Mouse (Mus musculus) kidney, postnatal 0 days (tissue): ENCODE measurements around the gene Sgsm2. TPM values are rescaled to one million over a fixed set of nuclear protein-coding genes. Genes with fewer than 3 reads are reported as not detected.

Experiments
- ATAC-seq: fragments of 200-750 bp; cut with Nextera tagmentation; replicated peaks from 2 replicates; pipeline ENCODE4 v1.8.0; 2017; ENCODE audit warnings: low read depth, moderate number of reproducible peaks, moderate TSS enrichment, moderate library complexity; ENCODE audit not compliant: low FRiP score
- DNase-seq: peaks from one replicate; pipeline ENCODE4 v3.0.0-alpha.2; 2016; ENCODE audit warnings: low spot score
- H3K27ac ChIP-seq: fragments of 300-500 bp; sonication (generic); 2 replicates; pipeline ENCODE4 v1.5.1; 2014; ENCODE audit warnings: mild to moderate bottlenecking
- H3K27me3 ChIP-seq: fragments of 300-500 bp; sonication (generic); 2 replicates; pipeline ENCODE4 v1.6.1; 2014; ENCODE audit warnings: low read length, mixed read lengths; ENCODE audit not compliant: insufficient read depth
- H3K36me3 ChIP-seq: fragments of 300-500 bp; sonication (generic); 2 replicates; pipeline ENCODE4 v1.6.1; 2014; ENCODE audit warnings: low read length, mixed read lengths; ENCODE audit not compliant: insufficient read depth
- H3K4me1 ChIP-seq: fragments of 300-500 bp; sonication (generic); replicated peaks from 2 replicates; pipeline ENCODE4 v1.6.1; 2014; ENCODE audit warnings: antibody characterized with exemption, low read length, mixed read lengths; ENCODE audit not compliant: insufficient read depth
- H3K4me2 ChIP-seq: fragments of 300-500 bp; sonication (generic); 2 replicates; pipeline ENCODE4 v1.6.1; 2014; ENCODE audit warnings: mild to moderate bottlenecking, low read length, moderate library complexity, mixed read lengths
- H3K4me3 ChIP-seq: fragments of 300-500 bp; sonication (generic); replicated peaks from 2 replicates; pipeline ENCODE4 v1.5.1; 2014; ENCODE audit warnings: low read depth, low read length
- H3K9ac ChIP-seq: fragments of 300-500 bp; sonication (generic); 2 replicates; pipeline ENCODE4 v1.6.1; 2014; ENCODE audit warnings: low read depth, low read length
- H3K9me3 ChIP-seq: fragments of 300-500 bp; sonication (generic); replicated peaks from 2 replicates; pipeline ENCODE4 v1.6.1; 2016; ENCODE audit warnings: low read length, inconsistent platforms, mixed read lengths
- CTCF ChIP-seq: IDR thresholded peaks from 2 replicates; pipeline ENCODE4 v1.5.1; 2016; ENCODE audit warnings: antibody characterized with exemption, low read depth, mild to moderate bottlenecking, moderate library complexity
- WGBS: fragments of 180-500 bp; shearing (Covaris S2); extraction: QIAGEN DNeasy Blood & Tissue Kit; methylation state at CpG from one replicate; pipeline ENCODE4 v1.1.7; 2014; 5-methylcytosine and 5-hydroxymethylcytosine counted together
- polyA plus RNA-seq: library from polyadenylated mRNA; unstranded; fragments of >200 nt; fragmentation: Nextera tagmentation; extraction: Ambion mirVana; gene quantifications from 2 replicates; pipeline ENCODE4 v1.2.1, GENCODE M21; 2015

The Sgsm2 gene
- 4.9 TPM in 2 replicates for polyA plus RNA-seq

DNA sequence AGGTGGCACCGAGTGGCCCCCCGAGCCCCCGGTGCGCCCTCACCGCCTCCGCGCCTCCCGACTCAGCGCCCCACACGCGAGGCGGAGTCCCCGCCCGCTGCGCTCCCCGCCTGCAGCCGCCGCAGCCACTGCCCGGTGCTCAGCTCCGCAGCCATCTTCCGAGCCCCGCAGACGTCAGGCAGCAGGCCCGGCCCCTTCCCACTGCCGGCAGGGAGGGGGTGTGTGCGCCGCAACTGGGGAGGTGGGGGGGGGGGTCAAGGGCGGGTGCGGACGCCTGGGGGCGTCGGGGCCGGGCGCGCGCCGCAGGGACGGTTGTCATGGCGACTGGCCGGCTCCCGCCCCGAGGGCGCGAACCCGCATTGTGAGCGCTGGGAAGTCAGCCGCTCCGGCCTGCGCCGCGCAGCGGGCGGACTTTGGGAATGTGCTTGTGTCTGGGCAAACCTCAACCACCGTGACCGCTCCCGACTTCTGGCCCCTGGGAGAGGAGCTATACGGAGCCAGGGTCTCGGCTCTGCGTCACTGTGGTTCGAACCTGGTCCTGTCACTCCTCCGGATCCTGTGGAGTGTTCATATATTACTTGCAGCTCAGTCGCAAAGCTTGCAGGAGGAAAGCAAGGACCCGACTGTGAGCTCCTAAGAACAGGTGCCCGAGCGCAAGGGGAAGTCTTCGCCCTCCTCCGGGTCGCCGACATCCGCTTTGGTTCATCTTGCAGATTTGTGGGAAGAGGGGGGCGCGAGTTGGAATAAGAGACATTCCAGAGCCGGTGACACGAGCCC, at the start of gene Sgsm2:
Sgsm2 (minus strand) TSS at position 160 of the 777 bp plus-strand sequence.
- H3K27ac ChIP-seq = peak within 1 kb of the TSS; percentile 84
- peak within 1 kb of the TSS; percentile 75 for H3K9ac ChIP-seq
- ATAC-seq (peak; percentile 58), DNase-seq (peak; percentile 62)
- TF ChIP-seq CTCF = no peak
- H3K27me3 ChIP-seq = no peaks in the 10 kb centered on the region
- WGBS = 3% methylated on average over 67 of the region's 74 CpGs
- H3K4me3 ChIP-seq = peak within 1 kb of the TSS; percentile 83
- H3K4me2 ChIP-seq = peak within 1 kb of the TSS; percentile 97
- peaks cover 4% of the 10 kb centered on the region; the same call in 1 of the 2 replicates for H3K4me1 ChIP-seq
- peaks cover 19% of the 10 kb centered on the region for H3K36me3 ChIP-seq
- H3K9me3 ChIP-seq = no peaks in the 10 kb centered on the region

DNA sequence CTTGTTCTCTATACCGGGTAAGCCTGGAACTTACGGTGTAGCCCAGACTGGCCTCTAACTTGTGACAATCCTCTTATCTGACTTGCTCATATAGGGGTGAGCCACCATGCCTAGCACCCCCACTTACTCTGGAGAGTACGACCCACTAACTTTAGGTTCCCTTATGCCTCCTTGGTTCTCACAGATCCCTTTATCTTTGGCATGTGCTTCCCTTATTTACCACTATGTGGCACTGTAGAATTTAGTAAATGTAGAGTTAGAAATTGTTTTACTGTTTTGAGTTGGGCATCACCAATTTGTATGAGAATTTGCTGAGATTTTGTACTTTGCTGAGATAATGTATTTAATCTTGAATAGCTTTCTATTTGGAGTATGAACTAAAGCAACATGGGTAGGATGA, 49.5 kb upstream of the Sgsm2 start:
- Histone ChIP-seq H3K27me3 (no peaks in the 10 kb centered on the region), H3K9ac (no peak overlapping the region), H3K27ac (no peak overlapping the region), H3K4me2 (no peak overlapping the region), H3K9me3 (no peaks in the 10 kb centered on the region), H3K4me1 (no peaks in the 10 kb centered on the region), H3K4me3 (no peak overlapping the region), H3K36me3 (peaks cover 18% of the 10 kb centered on the region)
- WGBS = 70% methylated on average over 3 of the region's 3 CpGs
- peak; percentile 86 for DNase-seq
- peak; percentile 84 for TF ChIP-seq CTCF
- ATAC-seq = no peak

DNA sequence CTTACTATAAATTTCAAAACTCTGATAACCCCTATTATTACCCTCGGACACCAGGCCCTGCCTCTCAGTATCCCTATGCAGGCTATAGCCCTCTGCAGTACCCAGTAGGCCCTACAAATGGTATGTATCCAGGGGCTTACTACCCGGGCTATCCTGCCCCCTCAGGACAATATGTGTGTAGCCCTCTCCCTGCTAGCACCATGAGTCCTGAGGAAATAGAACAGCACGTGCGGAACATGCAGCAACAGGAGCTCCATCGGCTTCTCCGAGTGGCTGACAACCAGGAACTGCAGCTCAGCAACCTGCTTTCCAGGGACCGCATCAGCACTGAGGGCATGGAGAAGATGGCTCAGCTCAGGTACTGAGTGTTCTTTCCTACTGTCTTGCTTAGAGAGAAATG, 33.5 kb upstream of the Sgsm2 start:
- H3K36me3 ChIP-seq = peaks cover 36% of the 10 kb centered on the region
- H3K4me1 ChIP-seq = 0 out of 2 replicates have a peak, but pooled peaks cover 8% of the 10 kb centered on the region
- WGBS = 94% methylated on average over 7 of the region's 7 CpGs
- no peak for TF ChIP-seq CTCF
- no peak overlapping the region for H3K9ac ChIP-seq
- no peak for ATAC-seq
- H3K4me2 ChIP-seq = no peak overlapping the region
- no peaks in the 10 kb centered on the region for H3K27me3 ChIP-seq
- H3K9me3 ChIP-seq = no peaks in the 10 kb centered on the region
- no peak overlapping the region for H3K27ac ChIP-seq
- H3K4me3 ChIP-seq = no peak overlapping the region
- DNase-seq = no peak

DNA sequence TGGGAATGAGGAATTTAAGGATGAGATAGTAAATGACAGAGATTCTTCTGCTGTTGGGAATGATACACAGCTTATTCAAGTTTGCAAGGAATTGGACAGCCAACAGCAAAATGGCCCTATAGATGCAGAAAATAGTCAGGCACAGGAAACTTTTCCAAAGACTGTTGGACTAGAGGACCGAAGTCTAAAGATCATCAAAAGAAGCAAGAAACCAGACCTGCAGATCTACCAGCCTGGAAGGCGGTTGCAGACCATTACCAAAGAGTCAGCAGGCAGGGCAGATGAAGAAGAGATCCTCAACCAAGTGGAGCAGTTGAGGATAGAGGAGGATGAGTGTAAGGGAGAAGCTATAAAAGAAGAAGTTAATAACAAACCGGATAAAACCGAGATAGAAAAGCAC, 32.3 kb upstream of the Sgsm2 start:
- ATAC-seq (no peak), DNase-seq (no peak)
- no peak overlapping the region for H3K9ac ChIP-seq
- TF ChIP-seq CTCF = no peak
- 84% methylated on average over 4 of the region's 4 CpGs for WGBS
- H3K4me1 ChIP-seq = 0 out of 2 replicates have a peak, but pooled peaks cover 13% of the 10 kb centered on the region
- no peaks in the 10 kb centered on the region for H3K27me3 ChIP-seq
- H3K4me2 ChIP-seq = no peak overlapping the region
- H3K4me3 ChIP-seq = no peak overlapping the region
- no peak overlapping the region for H3K27ac ChIP-seq
- H3K9me3 ChIP-seq = no peaks in the 10 kb centered on the region
- peaks cover 26% of the 10 kb centered on the region for H3K36me3 ChIP-seq

DNA sequence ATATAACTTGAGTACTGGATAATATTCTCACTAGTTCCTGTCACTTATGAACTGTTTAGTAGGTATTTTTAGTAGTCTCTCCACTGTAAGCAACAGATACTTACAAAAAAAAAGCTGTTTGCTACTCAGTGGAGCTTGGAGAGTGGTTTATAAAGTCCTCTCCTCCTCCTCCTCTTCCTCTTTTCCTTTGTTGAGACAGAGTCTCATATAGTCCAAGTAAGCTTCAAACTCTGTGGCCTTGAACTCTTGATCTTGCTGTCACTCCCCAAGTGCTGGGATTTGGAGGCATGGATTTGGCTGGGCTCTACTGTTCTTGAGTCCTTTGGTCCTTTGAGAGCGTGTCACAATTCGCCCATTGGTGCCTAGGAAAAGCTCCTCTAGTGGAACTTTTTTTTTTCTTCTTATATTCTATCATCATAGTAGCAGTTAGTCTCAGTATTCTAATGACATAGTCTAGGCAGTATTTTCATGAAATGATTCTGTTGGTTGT, 30.4 kb upstream of the Sgsm2 start:
- no peak for TF ChIP-seq CTCF
- Histone ChIP-seq H3K9me3 (no peaks in the 10 kb centered on the region), H3K4me1 (0 out of 2 replicates have a peak, but pooled peaks cover 13% of the 10 kb centered on the region), H3K36me3 (peaks cover 12% of the 10 kb centered on the region; the same call in 1 of the 2 replicates), H3K9ac (no peak overlapping the region), H3K27ac (no peak overlapping the region), H3K4me2 (peak overlapping the region; percentile 65; the same call in 1 of the 2 replicates), H3K27me3 (no peaks in the 10 kb centered on the region), H3K4me3 (no peak overlapping the region)
- DNase-seq (no peak), ATAC-seq (no peak)
- WGBS = 86% methylated on average over 2 of the region's 2 CpGs

DNA sequence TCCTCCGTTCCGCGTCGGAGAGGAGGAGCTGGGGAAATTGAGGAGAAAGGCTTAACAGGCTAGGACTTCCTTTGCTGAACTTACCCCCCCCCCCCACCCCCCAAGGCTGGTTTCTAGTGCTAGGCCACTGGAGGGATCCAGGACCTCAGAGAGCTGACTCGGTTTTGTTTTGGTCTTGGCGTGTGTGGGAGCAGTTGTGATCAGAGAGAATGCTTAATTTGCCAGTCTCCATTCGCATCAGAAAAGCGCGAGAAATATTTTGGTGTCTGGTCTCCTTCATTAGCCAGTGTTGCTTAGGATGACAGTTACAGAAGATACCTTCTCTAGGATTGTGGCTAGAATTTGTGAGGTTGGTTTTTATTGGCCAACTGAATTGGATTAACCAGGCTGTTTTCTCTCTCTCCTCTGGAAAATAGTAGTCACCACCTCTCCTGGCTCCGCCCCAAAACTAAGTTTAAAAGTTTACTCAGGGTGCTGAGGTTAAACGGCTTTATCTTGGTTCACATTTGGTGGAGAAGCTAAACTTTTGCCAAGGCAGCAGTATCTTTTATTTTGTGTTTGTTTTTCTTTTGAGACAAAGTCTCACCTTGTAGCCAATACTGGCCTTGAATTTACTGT, 29.6 kb upstream of the Sgsm2 start:
- H3K9me3 ChIP-seq = no peaks in the 10 kb centered on the region
- H3K4me1 ChIP-seq = 0 out of 2 replicates have a peak, but pooled peaks cover 13% of the 10 kb centered on the region
- ATAC-seq (peak; percentile 23), DNase-seq (peak; percentile 35)
- WGBS = 4% methylated on average over 11 of the region's 11 CpGs
- H3K36me3 ChIP-seq = 0 out of 2 replicates have a peak, but pooled peaks cover 7% of the 10 kb centered on the region
- peak overlapping the region; percentile 88 for H3K9ac ChIP-seq
- no peak for TF ChIP-seq CTCF
- peak overlapping the region; percentile 99 for H3K27ac ChIP-seq
- peak overlapping the region; percentile 85 for H3K4me3 ChIP-seq
- H3K4me2 ChIP-seq = peak overlapping the region; percentile 65
- H3K27me3 ChIP-seq = no peaks in the 10 kb centered on the region
